Comparison of ENCODE assay signal across 10 mouse cellular contexts in genomic region chr9:23127338-23128017, GRCm38 (mm10).
DNase-seq lines count a peak whose midpoint lies in the region; ATAC-seq lines count a peak whose summit lies in the region.
"Had no signal": no experiment of that assay in that cellular context is flagged by ENCODE, and none has a peak within 500 bp of the region (broad histone marks: within the 10 kb centered on the region; RNA-seq: fewer than 3 reads in every experiment).

No protein-coding gene starts in this region.

- peak; percentile 9 for DNase-seq in cerebellum, adult 9-10 months
- DNase-seq in cerebellum, postnatal 25 days = no peak
- peak; percentile 14 for DNase-seq in right cerebral cortex, adult 18-20 months
- no peak for DNase-seq in right cerebral cortex, postnatal 25 days
- peak; percentile 52 for DNase-seq in left cerebral cortex, postnatal 14 days (ENCODE audit: low spot score in 2 of 2)
- no peak for DNase-seq in heart, adult 9 months (ENCODE audit: low spot score in 2 of 2)
- DNase-seq in testis, postnatal 10 days (ENCODE audit: low spot score) = no peak
- DNase-seq: kidney, adult 11 months; lung, postnatal 10 days had no signal

- ATAC-seq in megakaryocyte, adult 5-6 weeks (ENCODE audit: poor library complexity, severe bottlenecking) = no peak

- intact Hi-C loops in left cerebral cortex, postnatal 14 days (cut with DNase I) = no loop called here

Comparison
In these comparisons a context has a peak if more than half of its experiments do, and no peak if none do; other contexts are left out.
1. DNase-seq: peak in cerebellum, adult 9-10 months (single experiment), right cerebral cortex, adult 18-20 months (single experiment) and left cerebral cortex, postnatal 14 days (2 of 2); none in cerebellum, postnatal 25 days (0 of 2), right cerebral cortex, postnatal 25 days (single experiment), heart, adult 9 months (0 of 2) and testis, postnatal 10 days (single experiment).